Mouse (Mus musculus): ENCODE data around the gene 4833427G06Rik.

Gene 4833427G06Rik

GRCm38 (mm10) chr9:51068202-51068601, 33.7 kb downstream of the 4833427G06Rik start:
- no peak for DNase-seq (ENCODE audit: low read depth, low spot score)

GRCm38 (mm10) chr9:51060601-51061000, 41.3 kb downstream of the 4833427G06Rik start, which contains the start of gene Btg4:
Gene Btg4 (plus strand): TSS chr9:51060901.
- DNase-seq (ENCODE audit: low read depth, low spot score): no peak

- no peak for DNase-seq (ENCODE audit: low read depth, low spot score)
Measured at GRCm38 (mm10) chr9:51058951-51059521, 42.8 kb downstream of the 4833427G06Rik start.

- no peak for DNase-seq (ENCODE audit: low read depth, low spot score)
Measured at GRCm38 (mm10) chr9:51056360-51057324, 45.2 kb downstream of the 4833427G06Rik start.

GRCm38 (mm10) chr9:51052180-51052579, 49.7 kb downstream of the 4833427G06Rik start:
- peak; percentile 11 for DNase-seq (ENCODE audit: low read depth, low spot score)

GRCm38 (mm10) chr9:51042136-51042535, 59.7 kb downstream of the 4833427G06Rik start:
- DNase-seq (ENCODE audit: low read depth, low spot score): no peak

- DNase-seq (ENCODE audit: low read depth, low spot score): peak; percentile 4
Measured at GRCm38 (mm10) chr9:51041491-51041980, 60.3 kb downstream of the 4833427G06Rik start.

GRCm38 (mm10) chr9:51032785-51033529, 68.9 kb downstream of the 4833427G06Rik start:
- no peak for DNase-seq (ENCODE audit: low read depth, low spot score)

- no peak for DNase-seq (ENCODE audit: low read depth, low spot score)
Measured at GRCm38 (mm10) chr9:51032291-51032690, 69.6 kb downstream of the 4833427G06Rik start.

- DNase-seq (ENCODE audit: low read depth, low spot score): no peak
Measured at GRCm38 (mm10) chr9:51031603-51032002, 70.3 kb downstream of the 4833427G06Rik start.
